Mouse (Mus musculus) ES-Bruce4 (cell line): Measurements from ENCODE around the gene Fam171a2. TPM values are rescaled to one million over a fixed set of nuclear protein-coding genes. Genes with fewer than 3 reads are reported as not detected.

Source experiments
- H3K27ac ChIP-seq: 2 replicates; pipeline ENCODE4 v1.5.1; 2012; ENCODE audit warnings: low read length, inconsistent platforms; ENCODE audit not compliant: insufficient read depth
- H3K27me3 ChIP-seq: 2 replicates; pipeline ENCODE4 v1.6.1; 2012; ENCODE audit warnings: mild to moderate bottlenecking, low read length, inconsistent platforms; ENCODE audit not compliant: control insufficient read depth, poor library complexity, insufficient read depth, severe bottlenecking
- H3K36me3 ChIP-seq: 2 replicates; pipeline ENCODE4 v1.6.1; 2012; ENCODE audit warnings: inconsistent platforms, mild to moderate bottlenecking, low read length, moderate library complexity; ENCODE audit not compliant: control insufficient read depth, poor library complexity, insufficient read depth, severe bottlenecking
- H3K4me1 ChIP-seq: one replicate; pipeline ENCODE4 v1.8.1; 2011; ENCODE audit warnings: low read length; ENCODE audit not compliant: control insufficient read depth, insufficient read depth
- H3K4me3 ChIP-seq: 2 replicates; pipeline ENCODE4 v1.5.1; 2011; ENCODE audit warnings: low read depth, mild to moderate bottlenecking, low read length
- H3K9ac ChIP-seq: 2 replicates; pipeline ENCODE4 v1.6.1; 2012; ENCODE audit warnings: low read depth, mild to moderate bottlenecking, inconsistent platforms; ENCODE audit not compliant: poor library complexity, severe bottlenecking
- H3K9me3 ChIP-seq: replicated peaks from 2 replicates; pipeline ENCODE4 v1.6.1; 2012; ENCODE audit warnings: mild to moderate bottlenecking, low read length, inconsistent platforms; ENCODE audit not compliant: control insufficient read depth, poor library complexity, insufficient read depth, severe bottlenecking
- CTCF ChIP-seq: IDR thresholded peaks from one replicate; pipeline ENCODE4 v1.8.1; 2011; ENCODE audit warnings: low read depth, low read length
- EP300 ChIP-seq: IDR thresholded peaks from 2 replicates; pipeline ENCODE4 v1.6.1; 2011; ENCODE audit warnings: low read depth, low read length; ENCODE audit not compliant: insufficient read depth
- POLR2A ChIP-seq: IDR thresholded peaks from one replicate; pipeline ENCODE4 v1.8.1; 2011; ENCODE audit warnings: low read length; ENCODE audit not compliant: insufficient read depth
- polyA plus RNA-seq: library from polyadenylated mRNA; stranded (reverse); fragments of >200 nt; gene quantifications from 2 replicates; pipeline ENCODE4 v1.2.4, GENCODE M21; 2011; ENCODE audit warnings: low read depth; ENCODE audit not compliant: missing spikeins, insufficient read depth, insufficient read length

Gene Fam171a2
- polyA plus RNA-seq, 1 experiment = 5.4 TPM

DNA sequence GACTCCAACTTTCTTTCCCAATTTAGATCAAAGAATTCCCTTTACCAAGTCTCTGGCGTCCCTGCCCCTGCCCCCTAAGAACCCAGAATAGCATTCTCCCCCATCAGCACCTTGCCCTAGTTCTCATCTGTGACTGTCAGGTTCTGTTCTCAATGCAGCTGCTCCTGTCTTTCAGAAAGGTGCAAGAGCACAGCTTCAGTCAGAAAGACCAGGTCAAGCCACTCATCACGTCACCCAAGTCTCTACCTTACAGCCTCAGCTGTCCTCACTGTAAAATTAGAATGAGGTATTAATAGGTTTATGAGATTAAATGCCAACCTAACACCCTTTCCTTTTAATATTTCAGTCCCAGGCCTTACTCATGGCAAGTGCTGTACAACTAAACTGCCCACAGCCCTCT, 45.8 kb upstream of the Fam171a2 start:
- Histone ChIP-seq H3K36me3 (peaks cover 7% of the 10 kb centered on the region), H3K27me3 (no peaks in the 10 kb centered on the region), H3K4me3 (no peak overlapping the region), H3K27ac (no peak overlapping the region), H3K4me1 (no peaks in the 10 kb centered on the region), H3K9ac (no peak overlapping the region), H3K9me3 (no peaks in the 10 kb centered on the region)
- TF ChIP-seq EP300 (no peak), CTCF (no peak), POLR2A (no peak)

DNA sequence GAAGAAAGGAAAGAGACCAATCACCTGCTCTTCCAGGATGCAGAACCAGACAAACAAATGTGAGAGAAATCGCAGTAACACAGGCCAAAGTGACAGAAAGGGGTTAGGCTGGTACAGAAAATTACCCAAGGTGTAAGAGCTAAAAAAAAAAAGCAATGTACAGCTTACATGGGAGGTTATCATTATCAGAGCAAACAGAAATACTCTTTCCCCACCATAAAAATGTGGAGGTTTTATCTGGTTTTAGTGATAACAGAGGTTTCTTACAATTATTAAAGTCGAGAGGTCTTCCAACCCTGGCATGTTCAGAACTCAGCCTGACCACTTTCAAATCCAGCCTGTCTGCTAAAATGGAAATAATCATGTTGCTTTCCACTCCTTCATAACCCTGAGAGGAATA, 40.4 kb upstream of the Fam171a2 start:
- Histone ChIP-seq H3K36me3 (peaks cover 26% of the 10 kb centered on the region), H3K4me1 (no peaks in the 10 kb centered on the region), H3K27me3 (no peaks in the 10 kb centered on the region), H3K4me3 (no peak overlapping the region), H3K27ac (no peak overlapping the region), H3K9ac (no peak overlapping the region), H3K9me3 (no peaks in the 10 kb centered on the region)
- TF ChIP-seq POLR2A = no peak
- no peak for TF ChIP-seq CTCF
- TF ChIP-seq EP300 = no peak

DNA sequence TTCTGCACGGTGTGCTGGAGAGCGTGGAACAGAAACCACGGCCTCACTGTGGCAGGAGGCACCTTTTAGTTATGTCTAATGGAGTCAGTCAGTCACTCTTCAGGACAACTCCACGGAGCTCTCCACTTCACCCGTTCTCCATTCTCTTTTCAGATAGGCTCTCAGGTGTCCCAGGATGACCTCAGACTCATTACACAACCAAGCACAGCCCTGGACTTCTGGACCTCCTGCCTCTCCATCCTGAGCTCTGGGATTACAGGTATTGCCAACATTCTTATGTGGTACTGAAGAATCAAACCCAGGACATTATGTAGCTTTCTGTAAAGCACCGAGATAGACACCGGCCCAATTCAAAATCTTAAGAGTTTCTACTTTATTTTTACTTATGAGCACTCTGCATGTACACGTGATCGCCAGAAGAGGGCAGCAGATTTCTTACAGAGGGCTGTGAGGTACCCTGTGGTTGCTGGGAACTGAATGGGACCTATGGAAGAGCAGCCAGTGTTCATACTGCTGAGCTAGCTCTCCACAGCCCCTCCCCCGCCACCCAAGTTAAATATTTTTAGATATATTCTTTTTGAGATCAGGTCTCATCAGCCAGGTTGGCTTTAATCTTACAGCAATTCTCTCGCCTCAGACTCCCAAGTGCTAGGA, 39.4 kb upstream of the Fam171a2 start:
- Histone ChIP-seq H3K9ac (no peak overlapping the region), H3K4me1 (no peaks in the 10 kb centered on the region), H3K27me3 (no peaks in the 10 kb centered on the region), H3K27ac (no peak overlapping the region), H3K4me3 (no peak overlapping the region), H3K9me3 (no peaks in the 10 kb centered on the region), H3K36me3 (peaks cover 29% of the 10 kb centered on the region)
- TF ChIP-seq EP300 (no peak), CTCF (peak; percentile 50), POLR2A (no peak)

DNA sequence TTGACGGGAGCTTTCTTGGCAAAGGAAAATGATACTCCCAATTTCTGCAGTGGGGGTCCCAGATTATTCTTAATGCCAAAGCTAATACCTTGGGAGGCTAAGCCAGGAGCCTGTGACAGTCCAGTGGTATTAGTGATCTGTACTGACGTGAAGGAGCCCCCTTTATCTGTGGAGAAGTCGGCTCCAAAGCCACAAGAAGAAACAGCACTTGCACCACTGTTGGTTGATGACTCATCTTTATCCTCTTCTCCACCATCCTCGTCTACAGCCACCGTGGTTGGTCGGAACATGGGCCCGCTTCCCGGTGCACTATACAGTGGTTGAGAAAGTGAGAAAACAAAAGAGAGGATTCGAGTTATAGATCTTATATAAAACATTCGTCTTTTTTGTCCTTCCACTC, 34.3 kb upstream of the Fam171a2 start:
- Histone ChIP-seq H3K27ac (no peak overlapping the region), H3K9me3 (no peaks in the 10 kb centered on the region), H3K9ac (no peak overlapping the region), H3K4me1 (no peaks in the 10 kb centered on the region), H3K27me3 (no peaks in the 10 kb centered on the region), H3K4me3 (no peak overlapping the region), H3K36me3 (peaks cover 47% of the 10 kb centered on the region)
- TF ChIP-seq EP300 (no peak), CTCF (no peak), POLR2A (no peak)

DNA sequence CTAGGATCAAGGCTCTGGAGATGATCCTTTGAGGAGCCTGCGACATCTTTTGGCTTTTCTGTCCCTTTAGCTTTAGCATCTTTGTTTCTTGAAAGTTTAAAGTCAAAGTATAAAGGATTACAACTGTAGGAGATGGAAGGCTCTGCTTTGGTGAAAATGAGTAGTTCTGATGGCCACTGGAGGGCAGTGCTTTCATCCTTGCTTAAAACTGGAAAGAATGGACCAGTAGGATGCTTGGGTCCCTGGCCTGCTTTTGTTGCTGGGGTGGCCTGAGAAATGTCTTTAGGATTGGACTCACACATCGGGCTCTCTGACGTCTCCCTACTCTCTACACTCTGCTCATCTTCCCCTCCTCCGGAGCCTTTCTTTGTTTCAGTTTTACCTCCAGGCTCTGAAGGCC, 33.4 kb upstream of the Fam171a2 start:
- no peak overlapping the region for H3K4me3 ChIP-seq
- no peaks in the 10 kb centered on the region for H3K4me1 ChIP-seq
- no peaks in the 10 kb centered on the region for H3K27me3 ChIP-seq
- no peak overlapping the region for H3K27ac ChIP-seq
- H3K36me3 ChIP-seq = peaks cover 38% of the 10 kb centered on the region
- H3K9me3 ChIP-seq = no peaks in the 10 kb centered on the region
- H3K9ac ChIP-seq = no peak overlapping the region
- TF ChIP-seq EP300 = no peak
- no peak for TF ChIP-seq POLR2A
- TF ChIP-seq CTCF = no peak

DNA sequence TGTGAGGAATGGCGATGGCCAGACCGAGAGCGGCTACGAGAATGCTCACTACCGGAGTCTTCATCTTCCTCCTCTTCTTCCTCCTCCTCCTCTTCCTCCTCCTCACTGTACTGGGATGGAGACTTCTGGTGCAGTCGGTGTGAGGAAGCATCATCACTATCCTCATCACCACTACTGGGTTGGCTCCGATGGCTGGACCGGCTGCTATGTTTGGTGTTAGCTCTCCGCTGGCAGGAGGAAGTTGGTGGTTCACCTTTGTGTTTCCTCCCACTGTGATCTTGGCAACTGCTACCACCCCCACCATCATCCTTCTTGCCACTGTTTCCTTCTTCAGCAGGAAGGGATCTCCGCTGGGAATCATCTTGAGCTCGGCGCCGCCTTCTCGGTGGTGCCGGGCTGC, 32.6 kb upstream of the Fam171a2 start:
- Histone ChIP-seq H3K27ac (no peak overlapping the region), H3K4me3 (no peak overlapping the region), H3K27me3 (no peaks in the 10 kb centered on the region), H3K9ac (no peak overlapping the region), H3K9me3 (no peaks in the 10 kb centered on the region), H3K36me3 (peaks cover 35% of the 10 kb centered on the region), H3K4me1 (no peaks in the 10 kb centered on the region)
- TF ChIP-seq EP300 = no peak
- no peak for TF ChIP-seq POLR2A
- TF ChIP-seq CTCF = no peak
